Mouse (Mus musculus) neutrophil, adult 65 days (primary cell): Measurements from ENCODE around the gene Myh4. TPM values are rescaled to one million over a fixed set of nuclear protein-coding genes. Genes with fewer than 3 reads are reported as not detected.

ENCODE experiments used
- total RNA-seq: library from RNA; stranded (reverse); gene quantifications from 2 replicates; pipeline ENCODE4 v1.2.4, GENCODE M21; 2023

The Myh4 gene
- not detected in 2 replicates for total RNA-seq

DNA sequence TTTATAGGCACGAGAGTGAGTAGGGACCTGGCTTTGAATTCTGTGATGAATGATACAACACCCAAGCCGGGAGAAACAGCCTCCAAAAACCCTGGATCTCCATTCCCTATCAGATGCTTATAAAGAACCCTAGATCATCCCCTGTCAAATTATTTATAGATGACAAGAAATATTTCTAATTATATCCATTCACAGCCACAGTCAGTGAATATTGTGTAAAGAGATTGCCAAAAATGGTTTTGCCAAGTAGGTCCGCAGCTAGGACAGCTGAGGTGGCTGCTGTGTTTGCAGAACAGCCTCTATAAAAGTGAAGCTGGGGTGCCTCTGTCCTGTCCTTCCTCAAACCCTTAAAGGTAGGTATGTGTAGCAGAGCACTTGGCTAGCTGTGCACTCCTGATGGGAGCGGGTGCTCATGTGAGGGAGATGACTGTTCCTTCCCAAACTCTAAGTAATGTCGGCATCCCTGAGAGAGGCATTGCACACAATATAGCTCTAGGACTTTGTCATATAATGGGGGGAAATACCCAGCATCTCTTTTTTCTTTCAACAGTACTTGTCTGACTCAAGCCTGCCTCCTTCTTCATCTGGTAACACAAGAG is at the start of gene Myh4:
Gene Myh4, plus strand, starts transcription at position 549 of the 599 bp plus-strand sequence.

DNA sequence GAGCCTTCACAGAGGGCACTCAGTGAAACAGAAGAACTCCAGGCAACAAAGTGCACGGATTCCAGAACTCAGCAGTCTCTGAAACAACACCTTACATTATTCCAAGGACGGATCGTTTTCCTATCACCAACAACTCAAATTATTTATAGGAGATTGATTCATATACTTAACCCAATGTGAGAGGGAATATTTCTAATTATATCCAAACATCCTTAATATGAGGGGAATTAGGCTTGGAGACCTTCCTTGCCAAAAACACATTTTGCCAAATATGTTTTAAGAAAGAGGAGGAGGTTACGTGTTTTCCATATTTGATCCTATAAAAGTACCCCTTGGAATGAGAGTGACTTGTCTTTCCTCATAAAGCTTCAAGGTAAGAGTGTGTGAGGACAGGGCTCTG is 38.1 kb upstream of the Myh4 start, which contains the start of gene Myh1:
Gene Myh1, plus strand, starts transcription at position 301 of the 400 bp plus-strand sequence.

DNA sequence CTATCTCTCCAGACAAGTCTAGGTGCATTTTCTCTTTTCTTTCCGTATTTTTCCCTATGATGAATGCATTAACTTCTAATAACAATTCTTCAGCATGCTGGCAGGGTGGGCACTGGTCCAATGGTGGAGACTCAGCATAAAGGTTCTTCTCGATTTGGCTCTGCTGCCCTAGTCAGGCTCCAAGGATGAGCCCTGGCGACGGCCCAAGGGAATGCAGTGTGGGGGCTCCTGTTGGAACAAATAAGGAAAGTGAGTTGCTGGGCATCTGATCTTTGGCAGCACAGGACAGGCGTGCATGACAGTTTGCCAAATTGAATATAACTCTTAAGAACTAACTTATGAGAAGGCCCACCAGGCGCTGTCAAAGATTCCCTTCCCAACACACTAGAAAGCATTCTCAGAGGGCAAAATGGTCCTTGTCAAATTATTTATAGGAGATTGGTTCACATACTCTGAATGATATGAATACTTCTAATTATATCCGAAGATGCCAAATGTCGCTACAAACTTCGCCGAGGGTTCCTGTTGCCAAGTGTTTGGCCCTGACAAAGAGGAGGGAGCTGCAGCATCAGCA is 38.9 kb downstream of the Myh4 start, which contains the start of gene Myh8:
Gene Myh8, plus strand, starts transcription at position 524 of the 574 bp plus-strand sequence.

Other genes starting within 250 kb of the Myh4 start
- gene Tmem220, start 212.9 kb upstream of the Myh4 start, total RNA-seq = 2.0 and 2.3 TPM in 2 replicates
- gene Adprm, start 185.4 kb upstream of the Myh4 start, total RNA-seq = 29.8 and 30.7 TPM in 2 replicates
- gene Sco1, start 185.4 kb upstream of the Myh4 start, total RNA-seq = 5.5 and 5.8 TPM in 2 replicates
- 0.09 TPM in 1 of 2 replicates, not detected in the other for gene Myh3, start 159.7 kb upstream of the Myh4 start, total RNA-seq
- not detected in 2 replicates for gene Myh2, start 67.0 kb upstream of the Myh4 start, total RNA-seq
- not detected in 2 replicates for gene Myh1, start 38.0 kb upstream of the Myh4 start, total RNA-seq
- gene Myh8, start 39.1 kb downstream of the Myh4 start, total RNA-seq = not detected in 2 replicates
- gene Myh13, start 83.6 kb downstream of the Myh4 start, total RNA-seq = not detected in 2 replicates
- gene Gas7, start 217.4 kb downstream of the Myh4 start, total RNA-seq = 162 and 169 TPM in 2 replicates